Mouse (Mus musculus): ENCODE measurements around the gene Il23r.
"Not testable (repeated sequence)": the region's sequence is repeated elsewhere in the genome, so short reads cannot be mapped to it uniquely, and the experiment has no call there.

Gene Il23r

DNA sequence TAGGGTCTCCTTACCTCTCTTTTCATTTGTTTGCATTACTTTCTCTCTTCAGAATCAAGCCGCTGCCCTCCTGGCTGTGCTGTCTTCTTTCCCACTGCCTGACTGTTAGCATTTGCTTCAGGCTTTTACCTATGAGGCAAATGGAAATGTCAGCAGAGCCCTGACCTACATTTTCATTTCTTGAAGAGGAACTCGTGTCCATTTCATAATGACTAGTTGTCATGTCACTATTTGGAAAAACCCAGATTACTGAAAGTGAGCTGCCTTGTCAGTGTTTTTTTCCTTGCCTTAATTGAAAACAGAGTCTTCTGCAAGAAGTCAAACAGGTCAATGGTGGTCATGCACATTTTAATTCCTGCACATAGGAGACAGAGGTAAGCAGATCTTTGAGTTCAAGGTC is at the start of gene Il23r:
Gene Il23r (minus strand): TSS at position 101 of the 400 bp plus-strand sequence.
- no peak for DNase-seq (ENCODE audit: low spot score in 2 of 2)

DNA sequence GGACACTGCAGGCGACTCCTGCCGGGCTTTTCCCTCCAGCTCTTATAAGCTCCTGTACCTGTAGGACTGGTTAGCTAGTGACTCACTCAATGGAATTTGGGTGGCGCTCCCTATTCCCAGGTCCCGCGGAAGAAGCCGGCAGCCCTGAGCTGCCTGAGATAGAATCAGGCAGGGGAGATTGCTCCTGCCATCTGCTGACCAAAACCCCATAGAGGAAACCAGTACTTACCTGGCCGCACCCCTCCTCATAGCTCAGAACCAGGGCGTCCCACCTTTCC is 44.1 kb upstream of the Il23r start, which contains the start of gene Tacstd2:
Gene Tacstd2 (minus strand): TSS at position 20 of the 278 bp plus-strand sequence.
- DNase-seq (ENCODE audit: low spot score in 2 of 2): peak in 1 of 2 experiments; percentile 43

DNA sequence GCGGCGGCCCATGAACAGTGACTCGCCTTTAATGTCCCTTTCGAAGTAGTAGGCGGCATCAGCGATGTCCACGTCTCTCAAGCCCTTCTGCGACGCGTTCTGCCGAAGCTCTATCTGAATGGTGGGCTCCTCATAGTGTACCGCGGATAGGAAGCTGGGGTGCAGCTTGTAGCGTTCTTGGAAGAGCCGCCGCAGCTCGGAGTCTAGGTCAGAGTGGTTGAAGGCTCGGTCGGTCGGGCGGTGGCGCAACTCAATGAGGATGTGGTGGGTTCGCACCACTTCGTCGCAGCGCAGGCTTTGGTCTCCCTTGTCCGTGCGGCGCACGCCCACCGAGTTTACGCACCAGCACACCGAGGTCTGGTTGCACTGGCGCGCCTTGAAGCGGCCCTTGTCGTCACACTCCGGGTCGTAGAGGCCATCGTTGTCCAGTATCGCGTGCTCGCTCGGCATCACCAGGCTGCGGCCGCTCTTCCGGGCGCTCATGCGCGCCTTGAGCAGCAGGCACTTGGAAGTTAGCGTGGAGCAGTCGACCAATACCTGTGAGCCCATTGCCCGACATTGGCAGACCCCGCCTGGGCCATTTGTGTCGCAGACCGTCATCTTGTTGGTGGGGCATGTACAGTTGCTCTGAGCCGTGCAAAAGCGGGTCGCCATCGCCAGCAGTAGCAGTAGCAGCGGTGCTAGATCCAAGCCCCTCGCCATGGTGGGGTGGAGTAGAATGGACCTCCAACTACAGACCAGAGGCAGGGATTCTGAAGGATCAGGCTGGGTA is 43.5 kb upstream of the Il23r start:
- no peak for DNase-seq (ENCODE audit: low spot score in 2 of 2)

DNA sequence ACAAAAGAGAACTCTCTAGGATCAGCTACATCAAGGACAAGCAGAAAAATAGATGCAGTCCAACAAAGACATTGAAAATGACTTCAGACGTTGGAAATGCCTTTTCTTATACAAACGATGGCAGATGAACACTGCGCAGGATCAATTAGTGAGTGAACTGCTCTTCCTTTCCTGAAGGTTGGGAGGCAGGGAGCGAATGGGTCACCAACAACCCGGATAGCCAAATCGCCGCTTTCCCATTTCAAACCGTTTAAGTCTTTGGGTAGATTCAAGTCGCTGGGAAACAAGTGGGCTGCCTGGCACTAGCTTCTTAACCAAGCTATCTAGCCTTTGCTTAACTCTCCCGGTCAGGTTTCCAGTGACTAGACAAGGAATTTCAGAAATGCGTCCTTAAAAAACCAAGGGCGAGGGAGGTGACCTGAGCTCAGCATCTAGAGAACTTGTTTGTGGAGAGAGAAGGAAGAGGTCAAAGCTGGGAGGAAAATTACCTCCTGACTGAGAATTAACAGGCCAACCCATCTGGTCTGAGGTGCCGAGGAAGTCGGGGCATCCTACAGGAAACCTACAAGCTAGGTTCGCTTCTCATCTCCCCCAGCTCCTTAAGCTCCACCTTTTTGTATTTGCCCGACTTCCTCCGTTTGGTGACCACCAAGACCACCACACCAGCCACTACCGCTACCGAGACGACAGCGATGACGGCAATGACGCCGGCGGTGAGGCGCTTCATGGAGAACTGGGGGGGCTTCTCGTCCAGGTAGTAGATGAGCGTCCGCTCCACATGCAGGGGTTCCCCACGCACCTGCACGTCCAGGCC is 42.7 kb upstream of the Il23r start:
- no peak for DNase-seq (ENCODE audit: low spot score in 2 of 2)

DNA sequence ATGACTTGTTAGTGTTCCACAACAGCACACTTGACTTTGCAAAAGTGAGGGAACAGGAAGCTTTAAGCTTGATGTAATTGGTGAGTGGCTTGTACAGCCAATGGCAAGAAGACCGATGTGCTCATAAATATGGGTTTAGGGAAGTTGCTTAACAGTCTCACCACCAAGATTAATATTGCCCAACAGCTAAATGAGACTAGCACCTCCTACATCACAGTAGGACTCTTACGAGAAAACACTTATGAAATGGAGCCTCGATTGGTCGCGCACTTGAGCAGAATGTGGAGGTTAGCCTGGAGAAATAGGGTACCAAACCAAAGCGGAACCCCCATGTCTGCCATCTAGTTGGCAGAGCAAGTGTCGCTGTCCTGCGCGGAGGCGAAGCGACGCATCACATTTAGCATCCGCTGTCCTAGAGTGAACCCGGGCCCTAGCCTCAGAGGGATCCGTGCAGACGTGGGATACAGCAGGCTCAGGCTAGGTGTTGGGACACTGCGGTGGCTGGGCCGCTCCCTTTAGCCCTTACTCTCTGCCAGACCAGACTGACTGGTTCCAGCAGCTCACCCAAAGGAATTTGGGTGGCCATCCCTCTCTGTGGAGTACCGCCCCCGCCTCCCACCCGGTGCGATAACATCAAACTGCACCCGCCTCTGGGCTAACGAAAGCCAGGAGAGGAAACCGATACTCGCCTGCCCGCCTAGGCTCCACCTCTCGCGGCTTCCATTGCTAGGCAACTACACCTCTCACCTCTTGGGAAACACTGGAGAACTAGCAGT is 41.2 kb upstream of the Il23r start:
- DNase-seq (ENCODE audit: low spot score in 2 of 2): peak; percentile 68 to 75

DNA sequence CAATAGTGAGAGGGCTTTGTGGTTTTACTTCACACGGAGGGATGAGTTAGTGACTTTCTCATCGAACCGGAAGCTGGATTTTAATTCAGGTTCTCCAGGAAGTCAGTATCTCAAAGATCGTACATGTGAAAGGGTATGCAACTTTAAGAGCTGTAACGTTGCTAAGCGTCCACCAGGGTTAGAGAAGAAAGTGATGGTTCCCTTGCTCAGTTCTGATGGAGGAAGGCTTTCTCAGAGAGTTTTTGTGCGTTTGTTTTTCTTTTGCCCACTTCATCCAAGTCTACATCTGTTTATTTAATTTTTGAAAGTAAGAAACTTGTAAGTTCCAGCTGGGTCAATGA is 40.1 kb upstream of the Il23r start:
- DNase-seq (ENCODE audit: low spot score in 2 of 2): no peak

DNA sequence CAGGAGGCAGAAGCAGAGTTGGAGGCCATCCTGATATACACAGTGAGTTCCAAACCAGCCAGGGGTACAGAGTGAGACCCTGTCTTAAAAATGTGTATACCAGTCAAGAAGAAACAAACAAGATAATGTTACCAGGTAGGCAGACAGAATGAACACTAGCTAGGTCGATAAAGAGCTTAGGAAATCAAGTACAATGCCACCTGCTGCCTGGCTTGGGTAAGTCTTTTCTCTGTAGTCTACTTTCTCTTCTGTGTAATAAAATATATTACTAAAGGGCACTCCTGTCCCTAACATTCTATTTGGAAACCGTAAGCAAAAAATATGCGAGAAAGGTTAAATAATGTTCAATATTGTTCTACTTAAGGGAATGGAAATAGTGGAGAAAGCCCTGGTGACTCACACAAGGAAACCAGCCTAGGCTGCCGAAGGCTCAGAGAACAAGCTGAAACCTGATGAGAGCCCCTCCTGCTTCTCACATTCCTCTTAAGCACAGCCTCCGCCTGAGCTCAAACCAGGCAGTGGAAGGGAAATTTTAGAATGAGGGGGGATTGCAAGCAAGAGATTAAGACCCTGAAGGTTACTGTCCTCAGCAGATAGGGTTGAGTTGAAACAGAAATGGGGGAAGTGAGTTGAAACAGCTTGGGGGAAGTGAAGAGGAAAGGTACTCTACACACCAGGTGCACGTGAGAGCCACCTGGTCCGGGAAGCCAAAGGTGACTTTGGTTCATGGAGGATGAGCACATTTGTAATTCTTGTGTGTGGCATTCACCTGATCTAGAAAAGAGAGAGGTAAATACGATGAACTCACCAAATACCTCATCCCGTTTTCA is 39.6 kb upstream of the Il23r start:
- DNase-seq (ENCODE audit: low spot score in 2 of 2): no peak

DNA sequence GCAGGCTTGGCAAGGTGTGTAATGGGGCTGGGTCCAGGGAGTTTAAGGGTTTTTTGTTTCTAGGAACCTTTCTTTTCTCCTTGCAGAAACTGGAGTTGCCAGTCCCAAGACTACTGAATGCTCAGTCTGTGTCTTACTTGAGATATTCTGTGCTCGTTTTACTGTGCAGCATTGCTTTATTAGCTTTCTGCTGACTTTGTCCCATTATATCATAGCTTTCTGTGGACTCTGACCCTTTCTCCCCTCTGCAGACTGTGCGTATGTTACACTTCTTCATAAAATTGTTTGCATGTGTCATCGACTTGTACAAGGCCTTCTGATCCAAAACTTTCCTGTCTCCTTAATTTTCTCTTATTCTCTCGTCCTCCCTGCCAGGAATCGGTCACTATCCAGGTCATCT is 34.7 kb upstream of the Il23r start:
- no peak for DNase-seq (ENCODE audit: low spot score in 2 of 2)

DNA sequence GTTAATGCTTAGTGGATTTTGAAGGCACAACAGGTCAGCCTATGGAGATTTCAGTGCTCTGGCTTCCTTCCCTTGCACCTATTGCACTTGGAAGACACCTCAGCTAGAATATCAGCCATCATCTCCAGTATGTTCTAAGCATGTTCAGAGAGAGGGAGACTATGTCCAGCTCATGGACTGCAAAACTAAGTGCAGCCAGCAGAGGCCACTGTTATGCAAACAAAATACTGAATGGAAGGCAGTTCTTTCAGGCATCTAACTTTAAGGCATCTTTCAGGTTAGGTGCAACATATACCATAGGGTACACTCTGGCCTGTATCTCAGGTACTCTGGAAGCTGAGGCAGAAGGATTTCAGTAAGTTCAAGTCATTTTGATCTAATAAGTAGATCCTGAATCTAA is 19.1 kb upstream of the Il23r start:
- no peak for DNase-seq (ENCODE audit: low spot score in 2 of 2)

DNA sequence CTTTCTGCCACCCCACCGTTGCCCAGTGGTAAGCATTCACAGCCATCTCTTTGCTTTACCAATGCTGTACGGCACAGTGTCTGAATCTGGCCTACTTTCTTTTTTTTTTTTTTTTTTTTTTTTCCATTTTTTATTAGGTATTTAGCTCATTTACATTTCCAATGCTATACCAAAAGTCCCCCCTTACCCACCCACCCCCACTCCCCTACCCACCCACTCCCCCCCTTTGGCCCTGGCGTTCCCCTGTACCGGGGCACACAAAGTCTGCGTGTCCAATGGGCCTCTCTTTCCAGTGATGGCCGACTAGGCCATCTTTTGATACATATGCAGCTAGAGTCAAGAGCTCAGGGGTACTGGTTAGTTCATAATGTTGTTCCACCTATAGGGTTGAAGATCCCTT is 10.3 kb upstream of the Il23r start:
- DNase-seq (ENCODE audit: low spot score in 2 of 2): not testable (repeated sequence)

DNA sequence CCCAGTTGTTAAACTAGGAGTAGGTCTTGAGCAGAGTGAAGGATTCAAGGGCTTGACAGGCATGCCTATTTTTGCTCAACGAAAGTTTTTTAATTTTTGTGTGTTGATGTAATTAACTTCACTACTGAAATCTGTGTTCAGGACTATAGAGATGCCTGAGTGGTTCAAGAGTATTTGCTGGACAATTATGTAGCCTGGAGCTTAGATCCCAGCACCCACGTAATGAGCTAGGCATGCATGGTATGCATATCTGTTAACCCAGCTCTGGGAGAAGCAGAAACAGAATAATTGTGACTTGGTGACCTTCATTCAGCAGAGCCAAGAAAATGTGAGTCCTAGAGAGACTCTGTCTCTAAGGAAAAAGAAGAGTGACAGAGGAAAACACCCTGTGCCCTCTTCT is 10.6 kb downstream of the Il23r start:
- no peak for DNase-seq (ENCODE audit: low spot score in 2 of 2)

DNA sequence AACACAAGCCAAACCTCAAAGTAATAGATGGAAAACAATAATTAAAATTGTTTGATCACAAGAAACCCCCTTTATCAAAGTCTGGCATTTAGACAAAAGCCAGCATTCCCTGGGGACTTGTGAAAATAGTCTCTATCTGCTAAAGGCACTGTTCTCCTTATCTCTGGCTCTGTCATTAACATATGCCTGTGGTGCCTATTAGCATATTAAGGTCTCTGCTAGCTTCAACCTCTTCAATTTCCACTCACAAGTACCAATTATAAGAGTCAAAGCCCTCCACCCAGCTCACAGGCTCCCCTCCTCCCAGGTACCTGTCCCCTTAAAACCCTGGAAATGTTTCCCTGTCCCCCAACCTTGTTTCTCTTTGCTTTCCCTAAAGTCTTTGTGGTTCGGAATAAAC is 20.4 kb downstream of the Il23r start:
- no peak for DNase-seq (ENCODE audit: low spot score in 2 of 2)

DNA sequence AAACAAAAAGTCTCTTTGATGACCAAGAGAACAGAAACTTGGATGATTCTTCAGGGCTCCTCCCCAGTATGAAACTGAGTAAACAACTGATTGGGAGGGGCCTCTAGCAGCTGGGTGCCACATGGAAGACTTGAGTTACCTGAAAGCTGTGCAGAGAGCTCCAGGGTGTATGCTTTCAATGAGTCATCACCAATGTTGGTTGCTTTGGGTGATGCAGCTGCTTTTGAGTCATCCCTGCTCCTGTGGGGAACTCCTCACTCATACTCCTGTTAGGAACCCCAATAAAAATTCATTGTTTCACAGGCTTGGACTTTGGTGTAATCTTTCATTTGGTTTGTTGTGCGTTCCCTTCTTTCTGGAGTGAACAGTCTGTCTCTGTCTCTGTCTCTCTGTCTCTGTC is 32.2 kb downstream of the Il23r start:
- DNase-seq (ENCODE audit: low spot score in 2 of 2): no peak

DNA sequence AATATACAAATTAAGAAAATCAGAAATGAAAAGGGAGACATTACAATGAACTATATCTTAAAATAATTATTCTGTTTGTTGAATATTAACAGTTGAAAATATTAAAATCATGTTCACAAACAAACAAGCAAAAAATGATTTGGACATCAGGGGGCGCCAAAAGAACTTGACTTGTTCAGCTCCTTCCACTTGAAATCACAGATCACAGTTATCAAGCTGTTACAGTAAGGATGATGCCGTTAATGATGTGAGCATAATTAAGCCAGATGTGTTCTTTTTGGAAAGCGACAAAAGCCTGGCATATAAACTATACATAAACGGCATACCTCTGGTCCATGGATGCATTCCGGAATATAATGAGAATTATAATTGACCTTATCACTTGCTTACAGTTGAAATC is 40.3 kb downstream of the Il23r start:
- DNase-seq (ENCODE audit: low spot score in 2 of 2): no peak

DNA sequence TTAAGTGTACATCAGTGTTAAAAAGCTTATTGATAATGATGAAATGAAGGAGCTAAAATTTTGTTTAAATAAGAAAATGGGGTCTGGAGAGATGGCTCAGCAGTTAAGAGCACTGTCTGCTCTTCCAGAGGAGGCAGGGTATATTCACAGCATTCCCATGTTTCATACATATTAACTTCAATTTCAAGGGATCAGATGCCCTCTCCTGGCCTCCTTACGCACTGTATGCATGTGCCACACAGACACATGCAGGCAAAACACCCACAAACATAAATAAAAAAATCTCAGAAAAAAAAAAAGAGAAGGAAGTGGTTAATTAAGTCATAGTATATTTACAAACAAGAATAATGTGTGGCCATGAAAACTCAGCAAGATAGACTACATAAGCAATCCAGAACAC is 45.8 kb downstream of the Il23r start:
- no peak for DNase-seq (ENCODE audit: low spot score in 2 of 2)

DNA sequence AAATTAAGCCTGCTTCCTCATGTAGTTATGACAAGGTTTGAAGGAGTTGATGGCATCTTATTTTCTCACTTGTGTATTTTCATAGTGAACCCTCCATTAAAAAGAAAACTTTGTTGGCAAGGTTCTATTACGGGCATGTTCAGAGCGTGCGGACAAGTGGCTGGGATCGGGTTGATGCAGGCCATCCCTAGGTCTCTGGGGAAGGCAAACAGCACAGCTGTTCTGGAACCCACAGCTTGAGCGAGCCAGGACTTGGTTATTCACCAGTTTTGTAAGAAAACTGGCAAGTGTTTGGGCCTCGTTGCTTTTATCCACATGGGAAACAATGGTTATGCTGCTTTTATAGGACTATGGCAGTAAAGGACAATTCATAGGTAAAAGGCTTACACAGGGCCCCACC is 48.5 kb downstream of the Il23r start:
- DNase-seq (ENCODE audit: low spot score in 2 of 2): no peak

DNA sequence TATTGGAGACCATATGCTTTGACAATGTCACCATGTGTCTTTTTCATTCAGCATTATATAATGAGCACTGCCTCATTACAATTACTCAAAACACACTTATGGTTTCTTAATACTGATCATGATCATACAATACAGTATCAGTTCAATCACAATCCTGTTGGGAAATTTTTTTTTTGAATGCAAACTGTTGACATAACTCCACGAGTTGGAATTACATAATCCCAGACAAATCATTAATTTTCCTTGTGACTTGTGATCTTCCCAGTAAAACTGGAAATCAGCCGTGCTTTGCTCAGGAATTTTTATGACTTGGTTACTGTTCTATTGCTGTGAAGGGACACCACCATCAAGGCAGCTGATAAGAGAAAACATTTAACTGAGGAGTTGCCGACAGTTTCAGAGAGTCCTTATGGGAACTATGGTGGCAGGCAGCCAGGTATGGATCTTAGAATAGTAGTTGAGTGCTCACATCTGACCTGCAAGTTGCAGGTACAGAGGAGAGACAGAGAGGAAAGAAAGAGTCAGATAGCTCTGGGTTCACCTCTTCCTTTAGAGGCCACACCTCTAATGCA is 53.8 kb downstream of the Il23r start:
- DNase-seq (ENCODE audit: low spot score in 2 of 2): no peak

DNA sequence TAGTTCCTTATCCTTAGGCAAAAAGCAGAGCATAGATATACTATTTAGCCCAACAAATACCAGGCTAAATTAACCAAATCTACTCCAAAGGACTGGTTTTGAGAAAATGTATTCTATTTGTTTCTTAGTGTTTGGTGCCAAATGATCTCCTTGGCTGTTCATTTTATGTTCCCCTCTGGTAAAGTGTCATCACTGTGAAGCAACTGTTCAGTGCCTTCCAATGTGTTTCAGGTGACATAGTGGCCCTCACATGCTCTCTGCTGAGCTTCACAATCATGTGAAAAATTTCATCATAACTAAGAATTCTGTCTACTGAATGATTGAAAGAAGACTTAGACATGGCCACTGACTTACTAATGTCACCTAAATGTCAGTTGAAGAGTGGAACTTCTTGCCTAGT is 54.6 kb downstream of the Il23r start:
- no peak for DNase-seq (ENCODE audit: low spot score in 2 of 2)

DNA sequence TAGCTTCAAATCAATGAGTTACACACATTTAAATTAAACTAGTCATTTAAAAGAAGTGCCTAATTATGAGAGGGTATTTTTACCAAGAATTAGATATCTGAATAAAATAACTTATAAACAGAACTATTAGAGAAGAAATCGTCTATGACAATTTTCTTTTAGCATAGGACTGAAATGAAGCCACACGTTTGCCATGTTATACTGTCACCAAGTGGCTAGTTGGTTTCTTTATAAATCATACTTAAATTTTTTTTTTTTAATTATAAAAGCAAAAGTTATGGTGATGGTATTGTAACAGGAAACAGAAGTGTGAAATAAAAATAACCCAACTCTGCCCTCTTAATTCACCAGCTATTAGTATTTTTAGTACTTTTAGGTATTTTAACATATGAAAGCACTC is 55.4 kb downstream of the Il23r start:
- DNase-seq (ENCODE audit: low spot score in 2 of 2): no peak

DNA sequence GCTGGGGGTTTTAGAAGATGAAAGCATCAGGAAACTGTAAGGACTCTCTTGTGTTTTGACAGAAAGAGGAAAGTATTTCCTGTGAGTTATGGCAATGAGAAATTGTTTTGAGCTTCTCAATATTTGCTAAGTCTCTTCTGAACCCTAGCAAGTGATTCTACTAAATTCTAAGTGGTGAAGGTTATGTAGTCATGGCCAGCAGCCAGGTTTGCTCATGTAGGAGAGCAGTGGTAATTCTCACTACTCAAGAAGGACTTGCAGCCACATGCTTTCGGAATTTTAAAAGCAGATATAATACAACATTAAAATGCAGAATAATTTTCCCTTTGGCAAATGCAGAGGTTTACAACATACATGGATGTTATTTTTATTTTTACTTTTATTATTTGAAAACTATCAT is 55.9 kb downstream of the Il23r start:
- no peak for DNase-seq (ENCODE audit: low spot score in 2 of 2)

DNA sequence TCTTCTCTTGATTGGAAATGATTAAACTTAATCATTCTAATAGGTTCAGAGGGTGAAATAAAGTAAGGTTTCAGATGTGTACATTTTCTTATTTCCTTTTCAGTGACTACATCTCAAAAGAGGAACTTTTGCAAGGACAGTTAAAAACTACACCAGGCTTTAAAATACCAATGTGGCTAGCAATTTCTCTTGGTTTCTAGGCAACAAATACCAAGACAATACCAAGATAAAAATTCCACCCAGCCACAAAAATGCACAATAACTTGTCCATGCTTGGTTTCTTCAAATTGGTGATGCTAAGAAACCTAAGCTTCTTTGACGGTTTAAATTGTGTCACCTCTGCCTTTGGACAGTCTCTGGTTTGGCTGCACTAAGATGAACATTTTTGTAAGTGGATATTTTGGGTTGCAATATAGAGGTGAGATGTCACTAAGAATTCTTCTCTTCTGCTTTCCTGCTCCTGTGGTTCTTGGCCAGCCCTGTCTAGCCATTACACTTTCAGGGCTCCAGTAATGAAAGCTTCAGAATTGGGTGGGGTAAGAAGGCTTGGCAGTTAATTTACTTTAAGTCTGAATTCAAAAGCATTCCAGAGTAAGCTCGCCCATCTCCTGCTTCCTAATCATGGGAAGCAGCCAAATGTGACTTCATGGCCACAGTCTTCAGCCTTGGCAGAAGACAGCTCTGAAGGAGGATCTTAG is 56.8 kb downstream of the Il23r start:
- no peak for DNase-seq (ENCODE audit: low spot score in 2 of 2)

All from urinary bladder, postnatal 4 days (tissue).